ENCODE assay signal across 13 mouse cellular contexts in genomic region chr1:152798125-152798524, GRCm38 (mm10). TPM values are rescaled to one million over a fixed set of nuclear protein-coding genes. Genes with fewer than 3 reads are reported as not detected.
A peak's percentile ranks its signal among the peaks of the same experiment; 100 is the strongest.
DNase-seq lines count a peak whose midpoint lies in the region; ATAC-seq and TF ChIP-seq lines count a peak whose summit lies in the region.
"Had no signal": no experiment of that assay in that cellular context is flagged by ENCODE, and none has a peak within 500 bp of the region (broad histone marks: within the 10 kb centered on the region; RNA-seq: fewer than 3 reads in every experiment).

No protein-coding gene starts in this region.

- DNase-seq in lung, adult 2 months = no peak
- DNase-seq in liver, embryonic 11.5 days (ENCODE audit: low spot score) = no peak
- DNase-seq in left cerebral cortex, postnatal 36 days (ENCODE audit: low spot score in 2 of 2) = no peak
- no peak for DNase-seq in ovary, adult 18-20 months (ENCODE audit: low spot score)
- DNase-seq: cerebellum, adult 11-12 months; gastrocnemius, postnatal 10 days had no signal

- H3K27ac ChIP-seq in lung, embryonic 16.5 days (ENCODE audit: low read length) = peak overlapping the region; percentile 36
- H3K27ac ChIP-seq in brown adipose tissue, adult 24 weeks (replicated peaks; ENCODE audit: low read depth, low read length) = peak overlapping the region; percentile 64
- H3K27ac ChIP-seq in liver, embryonic 11.5 days (ENCODE audit: low read depth, low read length) = peak overlapping the region; percentile 13; the same call in 1 of the 2 replicates
- H3K27ac ChIP-seq: left cerebral cortex, adult 2 months; midbrain, embryonic 10.5 days; neural tube, embryonic 15.5 days had no signal

- H3K36me3 ChIP-seq in lung, embryonic 16.5 days (ENCODE audit: control insufficient read depth, insufficient read depth, low read length) = no peaks in the 10 kb centered on the region
- no peaks in the 10 kb centered on the region for H3K36me3 ChIP-seq in liver, embryonic 11.5 days (ENCODE audit: control insufficient read depth, insufficient read depth, low read length)
- H3K36me3 ChIP-seq: midbrain, embryonic 10.5 days; neural tube, embryonic 15.5 days had no signal

- H3K4me1 ChIP-seq in lung, embryonic 16.5 days (replicated peaks; ENCODE audit: control insufficient read depth, insufficient read depth, low read length) = peaks cover 3% of the 10 kb centered on the region; the same call in 1 of the 2 replicates
- H3K4me1 ChIP-seq in lung, adult 2 months (ENCODE audit: control insufficient read depth, insufficient read depth, low read length) = no peaks in the 10 kb centered on the region
- H3K4me1 ChIP-seq in brown adipose tissue, adult 24 weeks (ENCODE audit: control insufficient read depth, insufficient read depth, insufficient read length, low read length) = peaks cover 3% of the 10 kb centered on the region; the same call in 1 of the 2 replicates
- peaks cover 17% of the 10 kb centered on the region for H3K4me1 ChIP-seq in liver, embryonic 11.5 days (replicated peaks; ENCODE audit: control insufficient read depth, insufficient read depth, low read length)

- no peak overlapping the region for H3K4me2 ChIP-seq in lung, embryonic 16.5 days (ENCODE audit: low read depth, low read length)
- H3K4me2 ChIP-seq in liver, embryonic 11.5 days = no peak overlapping the region
- H3K4me2 ChIP-seq: neural tube, embryonic 15.5 days had no signal

- no peak for TF ChIP-seq POLR2A in lung, adult 2 months (IDR thresholded peaks at IDR 0.05; ENCODE audit: borderline replicate concordance, extremely low read depth, low read depth, low read length)

- intact Hi-C loops in left cerebral cortex, postnatal 36 days (cut with DNase I) = no loop called here

- 56% methylated on average over 9 of the region's 9 CpGs for WGBS in lung, embryonic 16.5 days
- 34% methylated on average over 9 of the region's 9 CpGs for WGBS in lung, adult 2 months
- 35% methylated on average over 9 of the region's 9 CpGs for WGBS in liver, embryonic 11.5 days

- no peak overlapping the region for H3K4me3 ChIP-seq in lung, embryonic 16.5 days (ENCODE audit: low read length)
- H3K4me3 ChIP-seq in lung, adult 2 months (replicated peaks; ENCODE audit: extremely low read depth, low read depth, low read length) = no peak overlapping the region
- no peak overlapping the region for H3K4me3 ChIP-seq in brown adipose tissue, adult 24 weeks (ENCODE audit: insufficient read depth, low read depth, low read length)
- H3K4me3 ChIP-seq in liver, embryonic 11.5 days (ENCODE audit: low read depth, low read length) = no peak overlapping the region
- H3K4me3 ChIP-seq: left cerebral cortex, adult 2 months; midbrain, embryonic 10.5 days; neural tube, embryonic 15.5 days had no signal

- H3K27me3 ChIP-seq in lung, embryonic 16.5 days (ENCODE audit: control insufficient read depth, insufficient read depth, low read depth, low read length) = no peaks in the 10 kb centered on the region
- H3K27me3 ChIP-seq in liver, embryonic 11.5 days (replicated peaks; ENCODE audit: control insufficient read depth, insufficient read depth, low read length) = no peaks in the 10 kb centered on the region
- H3K27me3 ChIP-seq: neural tube, embryonic 15.5 days had no signal

- no peak for TF ChIP-seq CTCF in lung, adult 2 months (IDR thresholded peaks at IDR 0.05; ENCODE audit: insufficient read depth, low read length)

- ATAC-seq in lung, embryonic 16.5 days (ENCODE audit: low read depth) = peak; percentile 59
- peak; percentile 30 for ATAC-seq in liver, embryonic 11.5 days (replicated peaks; ENCODE audit: low FRiP score)
- ATAC-seq in neutrophil, adult 5-6 weeks (ENCODE audit: extremely low read depth, insufficient number of reproducible peaks, low FRiP score, poor library complexity, severe bottlenecking) = peak; percentile 97
- ATAC-seq: intestine, embryonic 16.5 days had no signal

- H3K9me3 ChIP-seq in lung, embryonic 16.5 days (ENCODE audit: control insufficient read depth, low read length) = no peaks in the 10 kb centered on the region
- H3K9me3 ChIP-seq in liver, embryonic 11.5 days (ENCODE audit: control insufficient read depth, low read length) = no peaks in the 10 kb centered on the region
- H3K9me3 ChIP-seq: midbrain, embryonic 10.5 days; neural tube, embryonic 15.5 days had no signal

- no peak overlapping the region for H3K9ac ChIP-seq in lung, embryonic 16.5 days (ENCODE audit: low read length)
- no peak overlapping the region for H3K9ac ChIP-seq in liver, embryonic 11.5 days (ENCODE audit: low read depth, low read length)
- H3K9ac ChIP-seq: neural tube, embryonic 15.5 days had no signal

RNA-seq across cellular contexts. Expression of gene Ncf2, which starts 1.9 kb away (rescaled TPM):
- polyA plus RNA-seq in lung, embryonic 16.5 days (2015; fragmentation: Nextera tagmentation; extraction: Ambion mirVana) = 5.5 and 5.9 TPM in 2 replicates
- polyA plus RNA-seq in lung, adult 2 months (2012; rRNA removed) = 10.8 and 14.4 TPM in 2 replicates
- 2.4 and 3.9 TPM in 2 replicates for polyA plus RNA-seq in brown adipose tissue, adult 24 weeks (2012; ENCODE audit: insufficient read depth, insufficient read length, missing spikeins)
- polyA plus RNA-seq in liver, embryonic 11.5 days (2014; fragmentation: Nextera tagmentation; extraction: Ambion mirVana) = 12.6 and 13.9 TPM in 2 replicates
- 637 and 647 TPM in 2 replicates for total RNA-seq in neutrophil, adult 5-6 weeks (2017)
- 1 to 10 TPM; 2.7 to 3.0 TPM for total RNA-seq in left cerebral cortex, postnatal 36 days (2021)

RNA-seq across cellular contexts. Expression of gene Arpc5, which starts 31.8 kb away (rescaled TPM):
- polyA plus RNA-seq in lung, embryonic 16.5 days (2015; fragmentation: Nextera tagmentation; extraction: Ambion mirVana) = 274 and 285 TPM in 2 replicates
- 90.4 and 99.5 TPM in 2 replicates for polyA plus RNA-seq in lung, adult 2 months (2012; rRNA removed)
- polyA plus RNA-seq in brown adipose tissue, adult 24 weeks (2012; ENCODE audit: insufficient read depth, insufficient read length, missing spikeins) = 62.6 and 85.9 TPM in 2 replicates
- 260 and 281 TPM in 2 replicates for polyA plus RNA-seq in liver, embryonic 11.5 days (2014; fragmentation: Nextera tagmentation; extraction: Ambion mirVana)
- 356 and 382 TPM in 2 replicates for total RNA-seq in neutrophil, adult 5-6 weeks (2017)
- 10 to 100 TPM; 88.8 to 93.4 TPM for total RNA-seq in left cerebral cortex, postnatal 36 days (2021)

RNA-seq across cellular contexts. Expression of gene Rgl1, which starts 32.0 kb away (rescaled TPM):
- polyA plus RNA-seq in lung, embryonic 16.5 days (2015; fragmentation: Nextera tagmentation; extraction: Ambion mirVana) = 49.1 and 53.4 TPM in 2 replicates
- 26.5 and 35.7 TPM in 2 replicates for polyA plus RNA-seq in lung, adult 2 months (2012; rRNA removed)
- 14.7 and 20.5 TPM in 2 replicates for polyA plus RNA-seq in brown adipose tissue, adult 24 weeks (2012; ENCODE audit: insufficient read depth, insufficient read length, missing spikeins)
- 26.3 and 28.2 TPM in 2 replicates for polyA plus RNA-seq in liver, embryonic 11.5 days (2014; fragmentation: Nextera tagmentation; extraction: Ambion mirVana)
- total RNA-seq in neutrophil, adult 5-6 weeks (2017) = 12.4 and 12.6 TPM in 2 replicates
- 100 to 1,000 TPM; 112 to 120 TPM for total RNA-seq in left cerebral cortex, postnatal 36 days (2021)

RNA-seq across cellular contexts. Expression of gene Apobec4, which starts 47.8 kb away (rescaled TPM):
- 0.25 and 0.39 TPM in 2 replicates for polyA plus RNA-seq in lung, embryonic 16.5 days (2015; fragmentation: Nextera tagmentation; extraction: Ambion mirVana)
- 0.16 and 0.46 TPM in 2 replicates for polyA plus RNA-seq in lung, adult 2 months (2012; rRNA removed)
- not detected in 2 replicates for polyA plus RNA-seq in brown adipose tissue, adult 24 weeks (2012; ENCODE audit: insufficient read depth, insufficient read length, missing spikeins)
- polyA plus RNA-seq in liver, embryonic 11.5 days (2014; fragmentation: Nextera tagmentation; extraction: Ambion mirVana) = not detected in 2 replicates
- not detected in 2 replicates for total RNA-seq in neutrophil, adult 5-6 weeks (2017)
- total RNA-seq in left cerebral cortex, postnatal 36 days (2021) = not detected
- total RNA-seq: gastrocnemius, postnatal 10 days; left cerebral cortex, adult 2 months had no signal
- polyA plus RNA-seq: intestine, embryonic 16.5 days; midbrain, embryonic 10.5 days had no signal

Comparison
In these comparisons a context has a peak if more than half of its experiments do, and no peak if none do; other contexts are left out.
1. ATAC-seq: peak in every context shown above with its lines; median percentile 97 in neutrophil, adult 5-6 weeks; 59 in lung, embryonic 16.5 days; 30 in liver, embryonic 11.5 days.
2. H3K27ac ChIP-seq: peak in every context shown above with its lines; median percentile 64 in brown adipose tissue, adult 24 weeks; 36 in lung, embryonic 16.5 days; 13 in liver, embryonic 11.5 days.